Mouse (Mus musculus) layer of hippocampus, postnatal 36 days (tissue): ENCODE data around the gene Zfp950. TPM values are rescaled to one million over a fixed set of nuclear protein-coding genes. Genes with fewer than 3 reads are reported as not detected.
"Not testable (repeated sequence)": the region's sequence is repeated elsewhere in the genome, so short reads cannot be mapped to it uniquely, and the experiment has no call there.

Experiments used
- DNase-seq, 2 experiments: peaks; one replicate each; pipeline ENCODE4 v3.0.0; 2022
- total RNA-seq, 2 experiments: library from RNA; stranded (reverse); gene quantifications; 2 replicates each; pipeline ENCODE4 v1.2.3; 2021

Zfp950 gene
- 10 to 100 TPM; 54.5 to 58.5 TPM for total RNA-seq

GRCm38 (mm10) chr19:61140342-61141206, at the start of gene Zfp950:
TSS of gene Zfp950 (minus strand) at chr19:61140840.
- DNase-seq: peak; percentile 78 to 80

- not testable (repeated sequence) for DNase-seq
These were observed 43.0 kb upstream of the Zfp950 start, which contains the start of gene Gm6020 for GRCm38 (mm10) chr19:61183590-61183989. TSS of gene Gm6020 (plus strand) at chr19:61183890.

DNA sequence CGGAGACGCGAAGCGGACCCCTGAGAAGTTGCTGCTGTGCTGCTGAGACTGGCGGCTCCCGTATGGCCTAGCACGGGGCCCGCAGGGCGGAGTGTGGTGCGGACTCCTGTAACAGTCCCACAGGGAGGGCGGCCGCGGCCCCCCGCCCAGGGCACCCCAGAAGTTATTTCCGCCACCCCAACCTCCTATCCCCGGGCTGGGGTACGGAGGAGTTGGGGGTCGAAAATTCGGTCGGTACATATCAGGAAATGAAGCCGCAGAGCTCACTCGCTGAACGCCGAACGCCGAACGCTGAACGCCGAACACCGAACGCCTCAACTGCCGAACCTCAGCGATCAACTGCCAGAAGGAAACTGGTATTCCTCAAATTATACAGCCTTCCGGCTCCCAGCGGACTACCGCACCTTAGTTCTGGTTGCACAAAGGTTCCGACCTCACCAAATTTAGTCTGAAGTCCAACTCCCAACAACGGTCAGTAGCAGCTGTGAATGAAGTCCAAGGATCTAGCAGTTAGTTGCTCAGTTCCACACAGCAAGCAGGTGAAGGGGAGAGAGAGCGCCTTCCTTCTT, 35.2 kb upstream of the Zfp950 start, which contains the start of gene Gm7102:
TSS of gene Gm7102 (minus strand) at position 554 of the 569 bp plus-strand sequence.
- no peak for DNase-seq

DNA sequence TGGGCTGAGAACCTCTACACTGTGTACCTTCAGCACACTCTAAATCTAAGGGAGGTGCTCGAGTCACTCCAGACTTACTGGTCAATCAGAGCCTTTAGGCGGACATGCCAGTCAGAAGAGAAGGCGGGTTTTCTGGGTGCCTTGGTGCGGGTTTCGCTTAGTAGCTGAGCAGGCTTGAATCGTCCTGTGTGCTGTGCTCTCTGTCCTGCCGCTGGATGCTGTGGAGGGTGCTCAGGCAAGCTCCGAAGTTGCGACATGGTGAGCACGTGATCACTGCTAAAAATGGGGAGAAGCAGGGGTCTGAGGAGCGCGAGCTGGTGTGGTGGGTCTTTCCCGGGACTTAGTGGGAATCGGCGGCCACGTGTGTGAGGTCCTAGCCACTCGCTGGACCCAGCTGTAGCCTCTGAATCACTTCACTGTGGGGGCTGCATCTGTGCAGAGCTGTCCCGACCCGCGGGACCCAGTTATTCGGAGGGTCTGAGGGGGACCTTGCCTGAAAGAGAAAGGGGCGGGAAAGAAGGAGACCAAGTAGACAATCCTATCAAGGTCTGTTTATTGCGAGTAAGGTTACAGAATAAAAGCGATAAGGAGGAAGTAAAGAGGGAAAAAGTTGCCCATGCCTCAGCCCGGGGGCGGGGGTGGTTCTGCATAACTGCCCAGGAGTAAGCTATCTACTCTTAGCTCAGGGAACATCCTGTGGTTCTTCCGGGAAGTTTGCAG, 11.2 kb upstream of the Zfp950 start:
- no peak for DNase-seq

DNA sequence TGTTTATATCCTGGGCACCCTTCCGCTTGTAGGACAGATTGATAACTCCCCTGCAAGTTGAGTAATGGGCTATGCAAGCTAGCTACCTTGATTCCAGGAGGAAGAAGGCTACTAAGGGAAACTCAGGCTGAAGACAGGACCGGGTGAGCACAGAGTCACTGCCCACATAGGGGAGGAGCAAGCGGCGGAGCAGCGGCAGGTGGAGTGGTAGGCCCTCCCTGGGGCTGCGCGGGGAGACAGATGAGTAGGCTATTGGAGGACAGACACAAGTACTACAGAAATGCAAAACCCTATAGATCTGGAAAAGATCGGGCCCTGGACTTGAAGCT, 10.7 kb upstream of the Zfp950 start:
- DNase-seq: no peak

- no peak for DNase-seq
These were observed 659 bp upstream of the Zfp950 start for GRCm38 (mm10) chr19:61141299-61141698.

DNA sequence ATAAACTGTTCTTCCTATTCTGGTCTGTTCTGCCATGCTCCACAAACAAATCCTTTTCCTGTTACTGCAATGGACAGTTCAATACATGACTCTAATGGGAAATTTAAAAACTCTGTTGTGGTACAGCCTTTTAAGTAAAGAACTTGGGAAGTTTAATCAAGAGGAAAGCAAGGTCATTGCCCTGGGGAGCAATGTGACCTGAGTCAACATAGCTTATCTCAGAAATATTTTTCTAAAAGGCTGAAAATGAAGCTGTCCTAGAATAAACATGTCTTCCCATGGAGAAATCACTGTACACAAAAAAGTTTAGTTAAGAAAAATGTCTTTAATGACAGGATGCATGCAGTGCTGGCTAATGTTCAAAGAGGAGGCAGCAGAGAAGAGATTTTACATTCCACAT, 2.0 kb downstream of the Zfp950 start:
- no peak for DNase-seq

DNA sequence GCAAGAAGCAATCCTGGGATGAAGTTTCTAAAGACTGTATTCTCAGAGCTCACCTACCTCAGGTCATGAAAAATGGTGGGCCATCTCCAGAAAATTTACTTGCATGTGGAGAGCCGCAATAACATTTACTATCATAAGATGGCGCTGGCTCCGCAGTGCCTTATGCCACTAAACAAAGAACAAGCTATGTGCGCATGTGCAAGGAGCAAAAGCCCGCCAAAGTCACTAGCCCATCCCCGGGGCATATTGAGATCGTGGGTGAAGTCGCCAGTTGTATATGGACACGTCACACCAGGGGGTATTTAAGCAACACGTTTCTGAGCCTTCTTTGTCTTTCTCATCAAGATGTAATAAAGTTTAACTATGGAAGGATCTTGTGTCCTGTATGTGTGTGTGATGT, 9.5 kb downstream of the Zfp950 start:
- no peak for DNase-seq

DNA sequence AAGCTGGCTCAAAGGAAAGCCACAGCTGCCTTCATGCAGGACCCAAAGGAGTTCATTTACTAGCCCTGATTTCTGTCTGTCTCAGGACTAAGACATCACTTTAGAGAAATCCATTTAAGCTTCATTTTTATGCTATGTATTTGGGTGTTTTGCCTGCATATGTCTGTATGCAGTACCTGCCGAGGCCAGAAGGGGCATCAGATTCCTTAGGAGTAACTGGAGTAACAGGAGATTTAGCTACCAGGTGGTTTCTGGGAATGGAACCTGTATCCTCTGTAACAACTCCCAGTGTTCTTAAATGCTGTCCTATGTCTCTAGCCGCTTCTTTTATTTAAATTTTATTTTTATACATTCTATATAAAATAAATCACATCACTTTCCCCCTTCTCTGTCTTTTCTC, 30.5 kb downstream of the Zfp950 start:
- no peak for DNase-seq

GRCm38 (mm10) chr19:61097764-61098163, 42.9 kb downstream of the Zfp950 start:
- no peak for DNase-seq

- no peak for DNase-seq
These were observed 43.9 kb downstream of the Zfp950 start for GRCm38 (mm10) chr19:61096776-61097175.

DNA sequence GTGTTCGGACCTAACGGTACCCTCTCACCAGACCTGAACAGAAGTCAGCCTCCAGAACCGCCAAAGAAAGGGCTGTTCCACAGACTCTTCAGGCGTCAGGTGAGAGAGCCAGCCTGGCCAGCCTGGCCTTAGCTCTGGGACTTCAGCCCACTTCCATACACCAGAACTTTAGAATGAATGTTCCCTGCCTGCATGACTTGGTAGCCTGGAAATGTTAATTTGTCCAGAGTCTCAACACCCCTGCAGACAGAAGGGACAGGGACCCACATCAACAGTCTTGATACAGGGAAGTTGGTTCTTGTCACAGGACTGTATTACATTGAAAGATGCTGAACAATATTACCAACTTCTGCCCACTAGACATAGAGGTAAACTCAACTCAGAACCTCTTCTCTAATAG, 50.1 kb downstream of the Zfp950 start:
- no peak for DNase-seq

DNA sequence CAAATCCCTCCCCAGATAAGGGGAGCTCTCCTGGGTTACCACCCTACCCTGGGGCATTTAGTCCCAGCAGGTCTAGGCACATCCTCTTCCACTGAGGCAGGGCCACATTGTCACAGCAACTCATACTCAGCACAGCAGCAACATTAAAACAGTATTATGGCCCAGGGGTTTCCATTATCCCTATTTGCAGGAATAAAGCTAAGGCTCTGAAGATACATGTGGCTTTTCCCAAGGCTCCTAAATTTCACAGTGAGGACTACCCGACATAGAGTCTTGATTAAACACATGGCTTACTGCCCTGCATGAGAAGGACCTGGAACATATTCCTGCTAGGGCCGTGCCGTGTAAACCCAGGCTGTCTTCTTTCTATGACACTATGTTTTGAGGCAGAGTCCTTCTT, 51.6 kb downstream of the Zfp950 start:
- DNase-seq: no peak

DNA sequence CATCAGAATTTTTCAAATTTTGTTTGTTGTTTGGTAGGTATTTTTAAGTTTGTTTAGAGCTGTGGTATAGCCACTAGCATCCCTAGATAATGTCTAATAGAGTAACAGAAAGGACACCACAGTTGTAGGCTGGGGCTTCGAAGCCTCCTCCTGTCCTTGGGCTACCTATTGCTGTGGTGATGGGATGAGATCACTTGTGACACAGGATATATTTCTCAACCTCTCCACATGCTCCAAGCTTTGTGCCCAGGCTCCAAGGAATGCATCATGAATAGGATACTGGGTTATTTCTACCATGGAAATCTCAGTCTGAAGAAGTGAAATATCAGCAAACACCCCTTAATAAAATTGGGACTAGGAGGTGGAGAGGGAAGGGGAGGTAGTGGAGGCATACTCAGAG, 52.9 kb downstream of the Zfp950 start:
- DNase-seq: no peak

- DNase-seq: no peak
These were observed 55.4 kb downstream of the Zfp950 start for GRCm38 (mm10) chr19:61085217-61085616.

- peak; percentile 86 for DNase-seq
These were observed 56.3 kb downstream of the Zfp950 start for GRCm38 (mm10) chr19:61084149-61084940.

DNA sequence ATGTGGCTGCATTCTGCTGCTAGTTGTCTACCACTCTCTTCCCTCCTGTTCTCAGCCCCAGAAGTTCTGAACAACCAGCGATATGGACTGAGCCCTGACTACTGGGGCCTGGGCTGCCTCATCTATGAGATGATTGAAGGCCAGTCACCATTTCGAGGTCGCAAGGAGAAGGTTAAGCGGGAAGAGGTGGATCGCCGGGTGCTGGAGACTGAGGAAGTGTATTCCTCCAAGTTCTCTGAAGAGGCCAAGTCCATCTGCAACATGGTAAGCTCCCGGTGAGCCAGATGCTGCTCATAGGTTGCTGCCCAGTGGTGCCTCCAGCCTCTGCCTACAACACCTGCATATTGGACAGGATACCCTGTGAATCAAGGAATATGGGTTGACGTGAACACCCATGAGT, 57.6 kb downstream of the Zfp950 start:
- DNase-seq: no peak

GRCm38 (mm10) chr19:61080251-61080749, 60.3 kb downstream of the Zfp950 start:
- no peak for DNase-seq

DNA sequence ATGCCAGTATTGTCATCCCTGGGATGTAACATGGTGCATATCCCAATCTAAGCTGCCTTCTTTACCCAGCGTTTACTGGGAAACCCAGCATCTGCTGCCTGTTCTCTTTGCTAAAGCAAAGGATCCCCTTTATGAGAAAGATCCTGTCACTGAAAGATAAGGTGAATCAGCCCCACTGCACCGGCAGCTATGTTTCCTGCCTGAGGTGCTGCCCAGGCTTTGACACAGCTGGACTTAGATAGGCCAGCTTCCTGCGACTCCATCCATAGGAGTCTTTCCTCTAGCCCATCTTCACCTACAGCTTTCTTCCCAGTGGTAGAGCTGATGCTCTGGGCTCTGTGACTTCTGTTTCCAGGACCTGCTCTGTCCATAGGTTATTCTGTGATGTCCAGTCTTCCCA, 62.0 kb downstream of the Zfp950 start:
- DNase-seq: no peak

DNA sequence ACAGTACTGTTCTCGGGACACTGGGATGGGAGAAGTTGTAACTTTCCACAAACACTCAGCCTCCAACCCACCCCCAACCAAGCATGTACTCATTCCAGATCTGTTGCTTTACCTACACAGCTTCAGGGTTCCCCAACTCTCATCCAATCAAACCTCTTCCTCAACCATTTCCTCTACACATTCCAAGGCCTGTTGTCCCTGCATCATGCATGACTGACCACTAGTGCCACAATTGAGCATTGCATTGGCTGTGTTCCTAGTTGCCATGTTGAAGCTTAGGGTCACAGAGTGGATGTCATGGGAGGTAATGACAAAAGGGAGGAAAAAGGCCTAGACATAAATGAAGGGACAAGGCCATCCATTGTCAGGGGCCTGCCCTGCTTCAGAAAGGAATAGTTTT, 75.6 kb downstream of the Zfp950 start:
- DNase-seq: no peak

- no peak for DNase-seq
These were observed 76.3 kb downstream of the Zfp950 start for GRCm38 (mm10) chr19:61064386-61064785.

DNA sequence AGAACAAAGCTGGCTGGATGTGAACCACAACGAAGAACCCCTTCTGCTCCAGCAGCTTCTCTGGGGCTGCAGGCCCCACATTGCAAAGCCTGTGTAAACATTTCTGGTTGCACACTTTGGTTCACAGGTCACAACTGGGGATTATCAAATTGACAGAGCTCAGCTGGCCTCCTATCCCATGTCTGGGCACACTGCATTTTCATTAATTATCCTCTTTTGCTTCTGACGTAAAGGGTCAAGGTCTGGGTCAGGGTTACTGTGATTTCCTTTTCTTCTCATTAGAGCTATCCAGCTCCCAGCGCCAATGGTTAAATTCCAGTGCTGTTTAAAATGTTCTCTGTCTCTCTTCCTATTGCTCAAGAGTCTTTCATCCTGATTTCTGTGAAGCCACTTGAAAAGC, 83.1 kb downstream of the Zfp950 start:
- DNase-seq: no peak
